Mouse (Mus musculus) limb, embryonic 15.5 days (tissue): ENCODE data around the gene Tex9. TPM values are rescaled to one million over a fixed set of nuclear protein-coding genes. Genes with fewer than 3 reads are reported as not detected.

Source experiments
- ATAC-seq: fragments of 200-750 bp; cut with Nextera tagmentation; 2 replicates; pipeline ENCODE4 v1.8.0; 2017; ENCODE audit warnings: low read depth, moderate TSS enrichment; ENCODE audit not compliant: insufficient number of reproducible peaks, low FRiP score, low TSS enrichment
- H3K27ac ChIP-seq: fragments of 300-500 bp; sonication (generic); 2 replicates; pipeline ENCODE4 v1.5.1; 2015; ENCODE audit warnings: moderate library complexity, mild to moderate bottlenecking, inconsistent platforms
- H3K27me3 ChIP-seq: fragments of 300-500 bp; sonication (generic); 2 replicates; pipeline ENCODE4 v1.6.1; 2015; ENCODE audit warnings: inconsistent platforms
- H3K36me3 ChIP-seq: fragments of 300-500 bp; sonication (generic); 2 replicates; pipeline ENCODE4 v1.6.1; 2015; ENCODE audit warnings: inconsistent platforms
- H3K4me1 ChIP-seq: fragments of 300-500 bp; sonication (generic); 2 replicates; pipeline ENCODE4 v1.6.1; 2015; ENCODE audit warnings: inconsistent platforms
- H3K4me2 ChIP-seq: fragments of 300-500 bp; sonication (generic); 2 replicates; pipeline ENCODE4 v1.6.1; 2015; ENCODE audit warnings: mild to moderate bottlenecking, inconsistent platforms
- H3K4me3 ChIP-seq: fragments of 300-500 bp; sonication (generic); 2 replicates; pipeline ENCODE4 v1.5.1; 2015; ENCODE audit warnings: mild to moderate bottlenecking, inconsistent platforms
- H3K9ac ChIP-seq: fragments of 300-500 bp; sonication (generic); 2 replicates; pipeline ENCODE4 v1.6.1; 2015; ENCODE audit warnings: inconsistent platforms
- H3K9me3 ChIP-seq: fragments of 300-500 bp; sonication (generic); 2 replicates; pipeline ENCODE4 v1.6.1; 2016; ENCODE audit warnings: inconsistent platforms
- WGBS: fragments of 180-500 bp; shearing (Covaris S2); methylation state at CpG from one replicate; pipeline ENCODE4 v1.1.7; 2015; 5-methylcytosine and 5-hydroxymethylcytosine counted together
- polyA plus RNA-seq: library from polyadenylated mRNA; unstranded; fragments of >200 nt; fragmentation: Nextera tagmentation; extraction: Ambion mirVana; gene quantifications from 2 replicates; pipeline ENCODE4 v1.2.1, GENCODE M21; 2015

Tex9 gene
- polyA plus RNA-seq, 1 experiment from 2014 or later: 24.0 TPM

DNA sequence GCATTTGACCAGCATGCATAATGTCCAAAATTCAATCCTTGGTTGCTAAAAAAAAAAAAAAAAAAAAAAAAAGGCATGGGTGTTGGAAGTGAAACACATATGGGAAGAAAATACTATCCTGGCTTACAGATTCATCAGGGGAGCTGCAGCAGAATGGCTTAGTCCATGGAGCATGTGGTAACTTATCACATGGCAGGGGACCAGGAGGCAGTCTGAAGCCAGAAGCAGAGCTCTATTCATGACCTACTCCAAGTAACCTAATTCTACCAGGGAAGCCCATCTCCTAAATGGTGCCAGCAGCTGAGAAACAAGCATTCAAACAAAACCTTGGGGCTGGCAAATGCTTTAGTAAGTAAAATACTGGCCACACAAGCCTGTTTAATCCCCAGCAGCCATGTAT, 27.2 kb upstream of the Tex9 start:
- Histone ChIP-seq H3K4me2 (no peak overlapping the region), H3K36me3 (no peaks in the 10 kb centered on the region), H3K9me3 (no peaks in the 10 kb centered on the region), H3K9ac (no peak overlapping the region), H3K27ac (no peak overlapping the region), H3K27me3 (no peaks in the 10 kb centered on the region), H3K4me1 (no peaks in the 10 kb centered on the region), H3K4me3 (no peak overlapping the region)
- ATAC-seq: no peak

DNA sequence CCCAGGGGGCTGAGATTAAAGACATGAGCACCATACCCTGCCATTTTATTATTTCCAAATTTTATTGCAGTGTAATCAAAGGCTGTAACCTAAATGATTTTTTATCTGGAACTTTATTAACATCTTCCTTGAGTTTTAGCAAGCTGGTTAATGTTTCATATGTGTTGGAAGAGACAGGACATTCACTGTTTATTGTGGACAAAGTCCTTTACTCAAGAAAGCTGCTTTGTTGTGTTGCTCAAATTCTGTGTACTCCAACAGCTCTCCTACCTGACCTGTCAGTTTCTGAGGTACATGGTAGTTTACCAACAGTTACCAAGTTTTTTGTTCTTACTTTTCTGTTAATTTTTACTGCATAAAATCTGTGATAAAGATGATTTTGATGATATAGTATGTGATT, 23.4 kb upstream of the Tex9 start:
- no peak overlapping the region for H3K4me2 ChIP-seq
- no peak for ATAC-seq
- H3K9me3 ChIP-seq: no peaks in the 10 kb centered on the region
- no peaks in the 10 kb centered on the region for H3K36me3 ChIP-seq
- H3K27ac ChIP-seq: no peak overlapping the region
- H3K4me3 ChIP-seq: no peak overlapping the region
- H3K27me3 ChIP-seq: no peaks in the 10 kb centered on the region
- H3K4me1 ChIP-seq: no peaks in the 10 kb centered on the region
- no peak overlapping the region for H3K9ac ChIP-seq

DNA sequence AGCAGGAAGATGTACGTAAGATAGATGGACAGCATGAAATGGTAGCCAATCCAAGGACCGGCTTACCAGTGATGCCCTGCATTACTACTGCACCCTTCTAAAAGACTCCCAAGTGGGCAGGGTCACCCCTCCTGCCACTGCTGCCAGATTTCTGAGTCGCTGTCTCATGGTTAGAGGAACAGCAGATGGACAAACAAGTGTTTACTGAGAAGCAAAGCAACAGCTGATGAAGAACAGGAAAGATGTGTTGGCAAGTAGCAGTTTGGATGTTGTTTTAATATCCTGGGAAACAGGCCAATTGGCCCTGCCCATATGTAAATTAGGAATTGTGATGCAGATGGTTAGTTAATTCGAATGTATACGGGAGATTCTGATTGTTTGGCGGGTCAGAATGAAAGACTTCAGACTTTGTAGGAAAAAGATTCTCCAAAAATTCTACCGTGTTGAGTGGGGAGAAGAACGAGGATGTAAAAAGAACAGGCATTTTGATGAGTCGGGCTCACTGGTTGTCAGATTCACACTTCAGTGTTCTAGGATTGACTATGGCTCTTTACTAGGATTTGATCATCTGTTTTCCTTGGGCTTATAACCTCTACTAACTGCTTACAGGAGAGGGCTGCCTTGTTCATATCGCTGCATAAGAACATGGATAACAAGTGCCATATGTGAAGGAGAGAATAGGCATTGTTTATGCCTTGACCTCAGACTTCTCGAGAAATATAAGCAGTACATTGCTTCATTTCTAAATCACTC, 20.4 kb upstream of the Tex9 start:
- no peak for ATAC-seq
- WGBS: 60% methylated on average over 11 of the region's 11 CpGs
- H3K36me3 ChIP-seq: no peaks in the 10 kb centered on the region

DNA sequence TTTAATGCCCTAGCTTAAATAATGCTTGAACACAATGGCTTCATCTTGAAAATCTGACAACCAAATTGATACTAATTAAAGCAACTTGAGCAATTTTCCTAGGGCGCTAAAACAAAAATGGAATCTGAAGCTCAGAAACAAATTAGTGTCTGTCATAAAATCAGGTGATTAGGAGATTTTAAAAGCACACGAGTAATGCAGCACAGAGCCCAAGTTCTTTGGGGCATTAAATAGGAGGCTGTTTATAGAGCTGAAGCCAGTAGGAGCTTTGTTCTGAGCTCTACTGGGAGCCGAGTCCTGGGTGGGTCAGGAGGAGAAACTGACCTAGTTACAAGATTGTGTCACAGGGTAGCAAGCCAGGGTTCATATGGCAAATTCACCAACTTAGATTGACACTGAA, 5.2 kb upstream of the Tex9 start:
- ATAC-seq: no peak
- WGBS: 46% methylated on average over 3 of the region's 3 CpGs
- no peaks in the 10 kb centered on the region for H3K27me3 ChIP-seq
- no peak overlapping the region for H3K4me3 ChIP-seq
- no peaks in the 10 kb centered on the region for H3K9me3 ChIP-seq
- H3K27ac ChIP-seq: no peak overlapping the region
- no peak overlapping the region for H3K9ac ChIP-seq
- H3K4me2 ChIP-seq: no peak overlapping the region
- no peaks in the 10 kb centered on the region for H3K36me3 ChIP-seq
- H3K4me1 ChIP-seq: peaks cover 3% of the 10 kb centered on the region

More for the DNA sequence above, 20.4 kb upstream of the Tex9 start:
- no peak overlapping the region for H3K4me2 ChIP-seq
- no peak overlapping the region for H3K4me3 ChIP-seq
- H3K27ac ChIP-seq: no peak overlapping the region
- no peaks in the 10 kb centered on the region for H3K4me1 ChIP-seq
- no peaks in the 10 kb centered on the region for H3K9me3 ChIP-seq
- H3K9ac ChIP-seq: no peak overlapping the region
- no peaks in the 10 kb centered on the region for H3K27me3 ChIP-seq

DNA sequence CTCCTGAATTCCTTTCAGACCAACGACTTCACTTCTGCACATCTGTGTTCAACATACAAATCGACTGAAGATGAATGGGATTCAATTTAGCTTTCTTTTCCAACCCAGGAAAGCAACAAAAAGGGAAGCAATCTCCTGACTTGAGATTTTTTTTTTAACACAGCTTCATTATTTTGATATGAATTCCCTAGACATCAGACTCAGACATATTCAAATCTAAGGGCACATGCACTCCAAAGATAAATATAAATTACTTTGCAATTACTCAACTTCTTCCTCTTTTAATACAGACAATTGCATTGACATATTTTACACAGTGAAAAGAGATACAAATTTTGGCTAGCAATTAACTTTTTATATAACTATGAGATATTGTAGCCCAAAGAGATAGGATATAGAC, 4.7 kb upstream of the Tex9 start:
- H3K9me3 ChIP-seq: no peaks in the 10 kb centered on the region
- H3K9ac ChIP-seq: no peak overlapping the region
- no peak overlapping the region for H3K4me2 ChIP-seq
- ATAC-seq: no peak
- WGBS: 63% methylated on average over 2 of the region's 2 CpGs
- H3K36me3 ChIP-seq: no peaks in the 10 kb centered on the region
- H3K4me3 ChIP-seq: no peak overlapping the region
- H3K27me3 ChIP-seq: no peaks in the 10 kb centered on the region
- H3K27ac ChIP-seq: no peak overlapping the region
- H3K4me1 ChIP-seq: peaks cover 5% of the 10 kb centered on the region

DNA sequence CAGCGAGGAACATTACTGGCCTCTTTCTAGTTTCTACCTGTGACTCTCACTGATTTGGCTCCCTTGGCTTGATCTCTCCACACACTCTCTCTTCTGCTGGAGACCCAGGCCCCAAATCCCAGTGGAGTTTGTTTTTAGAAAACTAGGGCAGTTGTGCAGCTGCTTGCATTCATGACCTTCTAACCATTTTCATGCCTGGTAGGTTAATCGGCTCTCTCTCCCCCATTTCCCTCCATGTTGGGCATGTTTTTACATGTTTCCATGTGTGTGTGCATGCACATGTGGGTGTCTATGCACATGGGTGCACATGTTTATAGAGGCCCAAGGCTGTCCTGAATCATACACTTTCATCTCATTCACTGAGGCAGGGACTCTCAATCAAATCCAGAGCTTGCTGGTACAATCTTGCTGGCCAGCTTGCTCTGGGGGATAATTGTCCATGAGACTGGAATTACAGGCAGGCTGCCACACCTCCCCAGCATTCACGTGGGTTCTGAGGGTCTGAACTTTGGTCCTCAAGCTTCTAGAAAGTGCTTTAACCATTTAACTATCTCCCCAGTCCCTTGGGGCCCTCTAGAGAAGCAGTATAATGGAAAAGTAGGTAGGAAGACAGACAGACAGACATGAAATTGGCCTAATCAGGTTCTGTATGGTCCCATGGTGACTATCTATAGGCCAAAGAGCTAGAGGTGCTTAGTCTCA, 2.1 kb upstream of the Tex9 start:
- H3K4me2 ChIP-seq: no peak overlapping the region
- WGBS: 73% methylated on average over 3 of the region's 3 CpGs
- no peak overlapping the region for H3K9ac ChIP-seq
- no peaks in the 10 kb centered on the region for H3K27me3 ChIP-seq
- H3K4me1 ChIP-seq: peaks cover 11% of the 10 kb centered on the region
- no peak for ATAC-seq
- H3K36me3 ChIP-seq: no peaks in the 10 kb centered on the region
- no peaks in the 10 kb centered on the region for H3K9me3 ChIP-seq
- no peak overlapping the region for H3K27ac ChIP-seq
- H3K4me3 ChIP-seq: no peak overlapping the region

DNA sequence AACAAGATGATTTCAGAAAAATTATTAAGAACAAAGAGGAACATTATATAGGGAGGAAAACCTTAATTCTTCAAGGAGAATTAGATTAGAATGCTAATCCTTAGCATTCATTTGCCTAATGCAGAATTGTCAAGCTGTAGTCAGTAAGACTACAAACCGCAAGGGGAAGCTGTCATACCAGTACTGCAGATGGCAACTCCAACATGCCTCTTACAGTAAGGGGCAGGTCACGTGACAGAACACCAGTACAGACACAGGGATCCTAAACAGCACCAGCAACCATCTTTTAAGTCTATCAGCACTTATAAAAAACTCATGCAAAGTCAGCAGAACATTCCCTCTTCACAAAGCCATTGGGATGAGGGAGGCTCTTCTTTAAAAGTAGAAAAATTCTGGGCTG, 1.5 kb upstream of the Tex9 start:
- ATAC-seq: no peak

DNA sequence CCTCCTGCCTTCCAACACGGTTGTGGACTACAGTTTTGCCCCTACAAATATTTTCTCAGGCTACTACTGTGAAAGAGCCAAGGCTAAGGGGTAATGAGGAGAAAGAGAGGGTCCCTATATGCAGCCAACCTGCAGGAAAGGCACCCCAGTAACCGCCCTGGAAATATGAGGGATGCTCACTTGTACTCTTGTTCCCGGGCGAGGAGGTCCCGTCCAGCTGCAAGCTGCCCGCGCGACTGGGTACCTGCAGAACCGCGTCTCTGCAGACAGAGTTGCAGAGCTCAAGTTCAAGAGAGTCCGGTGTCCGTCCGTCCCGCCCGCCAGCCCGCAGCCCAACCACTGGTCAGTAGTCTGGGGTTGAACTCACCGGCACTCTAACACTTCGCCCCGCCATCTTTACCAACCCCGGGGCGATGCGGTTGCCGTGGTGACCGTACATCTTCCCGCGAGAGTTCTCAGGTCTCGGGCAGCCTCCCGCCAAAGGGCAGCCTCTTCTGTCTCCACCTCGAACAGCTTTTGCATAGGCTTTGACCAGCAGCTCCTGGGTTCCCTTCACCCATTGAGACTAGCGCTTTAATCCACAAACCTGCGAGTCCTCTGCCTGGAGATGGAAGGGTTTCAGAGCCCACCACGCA, 336 bp downstream of the Tex9 start:
- Histone ChIP-seq H3K27ac (peak overlapping the region; percentile 78), H3K4me3 (peak overlapping the region; percentile 61), H3K4me2 (peak overlapping the region; percentile 72), H3K36me3 (peaks cover 3% of the 10 kb centered on the region; the same call in 1 of the 2 replicates), H3K9me3 (no peaks in the 10 kb centered on the region), H3K9ac (peak overlapping the region; percentile 35), H3K4me1 (peaks cover 11% of the 10 kb centered on the region), H3K27me3 (no peaks in the 10 kb centered on the region)
- ATAC-seq: peak; percentile 90
- WGBS: under 1% methylated on average over 32 of the region's 32 CpGs

More for the DNA sequence above, 1.5 kb upstream of the Tex9 start:
- Histone ChIP-seq H3K9ac (no peak overlapping the region), H3K4me2 (no peak overlapping the region), H3K4me3 (no peak overlapping the region), H3K27ac (no peak overlapping the region), H3K27me3 (no peaks in the 10 kb centered on the region), H3K4me1 (peaks cover 11% of the 10 kb centered on the region), H3K36me3 (no peaks in the 10 kb centered on the region), H3K9me3 (no peaks in the 10 kb centered on the region)
- 81% methylated on average over 2 of the region's 2 CpGs for WGBS

DNA sequence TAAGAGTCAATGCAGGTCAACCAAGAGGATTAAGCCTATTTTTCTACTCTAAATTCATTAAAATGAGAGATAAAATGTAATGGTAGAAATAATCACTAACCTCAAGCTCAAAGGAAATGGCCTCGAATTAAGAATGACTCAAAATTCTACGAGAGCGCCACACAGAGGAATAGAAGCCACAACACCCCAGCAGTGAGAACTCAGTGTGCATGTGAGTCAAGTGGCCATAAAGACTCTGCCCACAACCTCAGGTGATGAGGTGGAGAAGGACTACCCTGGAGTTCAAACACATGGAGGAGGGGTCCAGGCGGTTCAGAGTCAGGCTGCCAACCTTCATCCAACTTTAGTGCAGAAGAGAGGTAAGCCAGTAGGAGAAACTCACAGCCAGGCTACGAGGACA, 2.9 kb downstream of the Tex9 start:
- H3K9me3 ChIP-seq: no peaks in the 10 kb centered on the region
- no peak overlapping the region for H3K9ac ChIP-seq
- no peak for ATAC-seq
- H3K27ac ChIP-seq: no peak overlapping the region
- H3K4me1 ChIP-seq: peaks cover 11% of the 10 kb centered on the region
- no peak overlapping the region for H3K4me2 ChIP-seq
- no peak overlapping the region for H3K4me3 ChIP-seq
- 85% methylated on average over 5 of the region's 5 CpGs for WGBS
- H3K27me3 ChIP-seq: no peaks in the 10 kb centered on the region
- H3K36me3 ChIP-seq: peaks cover 4% of the 10 kb centered on the region; the same call in 1 of the 2 replicates

DNA sequence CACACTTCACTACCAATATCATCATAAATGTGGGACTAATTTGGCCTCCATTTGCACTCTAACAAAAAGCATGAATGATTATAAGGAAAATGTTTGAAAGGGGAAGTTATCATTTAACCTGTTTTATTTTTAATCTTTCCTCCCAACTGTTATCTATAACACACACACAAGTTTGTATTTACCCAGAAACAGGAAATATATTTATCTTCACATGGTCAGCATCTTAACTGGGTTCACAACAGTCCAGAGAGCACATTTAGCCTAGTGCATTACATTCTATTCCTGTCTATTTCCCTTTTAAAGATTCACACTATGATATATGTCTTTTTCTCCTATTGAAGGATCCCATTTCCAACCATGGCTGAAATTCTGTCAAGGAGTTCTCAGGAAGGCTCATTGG, 3.5 kb downstream of the Tex9 start:
- ATAC-seq: no peak
- peaks cover 11% of the 10 kb centered on the region for H3K4me1 ChIP-seq
- H3K9ac ChIP-seq: no peak overlapping the region
- H3K4me2 ChIP-seq: no peak overlapping the region
- H3K36me3 ChIP-seq: peaks cover 4% of the 10 kb centered on the region; the same call in 1 of the 2 replicates
- no peaks in the 10 kb centered on the region for H3K9me3 ChIP-seq
- no peaks in the 10 kb centered on the region for H3K27me3 ChIP-seq
- no peak overlapping the region for H3K4me3 ChIP-seq
- H3K27ac ChIP-seq: no peak overlapping the region

DNA sequence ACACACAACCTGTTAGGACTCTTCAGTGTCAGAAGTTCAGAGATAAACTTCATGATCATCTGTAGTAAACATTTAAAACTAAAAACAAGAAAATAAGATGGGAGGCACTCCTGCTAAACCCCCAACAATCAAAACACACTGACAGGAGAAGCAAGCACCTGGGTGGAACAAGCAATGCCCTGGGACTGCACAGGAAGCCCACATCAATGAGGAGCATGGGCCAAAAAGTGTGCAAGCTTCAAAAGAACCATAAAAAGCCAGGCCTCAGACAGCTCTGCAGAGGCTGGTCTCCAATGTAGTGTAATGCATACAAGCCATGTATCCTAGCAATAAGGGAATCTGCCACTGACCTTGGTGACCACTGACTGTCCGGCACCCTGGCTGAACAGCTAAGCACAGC, 12.7 kb downstream of the Tex9 start:
- Histone ChIP-seq H3K4me1 (no peaks in the 10 kb centered on the region), H3K27me3 (no peaks in the 10 kb centered on the region), H3K4me2 (no peak overlapping the region), H3K9ac (no peak overlapping the region), H3K36me3 (peaks cover 8% of the 10 kb centered on the region), H3K9me3 (no peaks in the 10 kb centered on the region), H3K27ac (no peak overlapping the region), H3K4me3 (no peak overlapping the region)
- WGBS: 98% methylated on average over 1 of the region's 1 CpGs
- ATAC-seq: no peak

DNA sequence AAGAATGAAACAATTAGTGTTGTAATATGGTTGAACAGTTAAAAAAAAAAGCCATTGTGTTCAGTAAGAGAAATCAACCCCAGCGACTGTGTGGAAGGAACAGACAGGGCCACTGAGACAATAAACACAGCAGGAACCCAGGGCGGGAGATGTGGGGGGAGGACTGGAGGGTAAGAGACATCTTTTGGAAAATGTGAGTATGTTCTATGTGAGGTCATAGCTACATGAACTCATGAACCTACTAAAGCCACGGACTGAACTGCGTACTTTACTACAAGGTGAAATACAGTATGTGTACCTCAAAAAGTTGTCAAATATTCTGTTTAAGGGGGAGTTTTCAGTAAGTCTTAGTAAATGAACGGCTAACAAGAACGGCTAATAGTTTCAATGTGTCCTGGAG, 14.7 kb downstream of the Tex9 start:
- Histone ChIP-seq H3K9ac (no peak overlapping the region), H3K4me2 (no peak overlapping the region), H3K27me3 (no peaks in the 10 kb centered on the region), H3K9me3 (no peaks in the 10 kb centered on the region), H3K4me3 (no peak overlapping the region), H3K27ac (no peak overlapping the region), H3K36me3 (peaks cover 22% of the 10 kb centered on the region), H3K4me1 (no peaks in the 10 kb centered on the region)
- WGBS: 57% methylated on average over 6 of the region's 6 CpGs
- no peak for ATAC-seq
